Mouse (Mus musculus): ENCODE data around the gene Tex19.1. TPM values are rescaled to one million over a fixed set of nuclear protein-coding genes. Genes with fewer than 3 reads are reported as not detected.

Tex19.1 gene
- total RNA-seq, 4 experiments from 2014 or later = not detected

DNA sequence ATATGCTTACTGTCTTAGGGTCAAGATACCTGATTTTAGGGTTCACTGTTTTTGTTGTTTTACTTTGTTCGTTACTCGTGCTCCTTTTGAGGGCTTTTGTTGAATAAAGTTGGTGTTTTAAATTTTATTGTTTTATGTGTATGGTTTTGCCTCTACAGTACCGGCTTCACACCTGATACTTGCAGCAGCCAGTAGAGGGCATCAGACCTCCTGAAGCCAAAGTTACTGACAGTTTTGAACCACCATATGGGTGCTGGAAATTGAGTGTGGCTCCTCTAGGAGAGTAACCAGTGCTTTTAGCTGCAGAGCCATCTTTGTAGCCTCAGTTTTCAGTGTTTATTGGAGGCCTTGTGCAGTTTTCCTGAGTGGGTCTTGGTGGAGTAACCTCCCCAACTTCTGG lies 2.2 kb downstream of the Tex19.1 start:
- DNase-seq = no peak

DNA sequence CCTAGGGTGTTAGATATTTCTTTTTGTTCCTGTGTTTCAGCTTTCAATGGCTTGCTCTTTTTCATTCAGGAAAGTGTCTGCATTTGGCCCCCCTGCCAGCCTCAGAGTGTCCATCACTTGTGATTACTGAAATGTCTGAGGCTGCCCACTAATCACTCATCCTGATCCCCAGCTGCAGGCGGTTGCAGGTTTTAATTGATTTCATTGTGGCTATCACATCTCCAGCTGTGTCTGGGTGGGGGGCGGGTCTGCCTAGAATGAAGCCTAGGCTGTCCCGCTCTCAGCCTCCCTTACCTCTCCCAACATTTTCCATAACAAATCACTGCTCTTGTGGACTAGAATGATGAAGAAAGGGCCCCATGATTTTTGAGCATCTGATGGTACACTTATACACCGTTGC lies 8.3 kb downstream of the Tex19.1 start:
- no peak for DNase-seq

DNA sequence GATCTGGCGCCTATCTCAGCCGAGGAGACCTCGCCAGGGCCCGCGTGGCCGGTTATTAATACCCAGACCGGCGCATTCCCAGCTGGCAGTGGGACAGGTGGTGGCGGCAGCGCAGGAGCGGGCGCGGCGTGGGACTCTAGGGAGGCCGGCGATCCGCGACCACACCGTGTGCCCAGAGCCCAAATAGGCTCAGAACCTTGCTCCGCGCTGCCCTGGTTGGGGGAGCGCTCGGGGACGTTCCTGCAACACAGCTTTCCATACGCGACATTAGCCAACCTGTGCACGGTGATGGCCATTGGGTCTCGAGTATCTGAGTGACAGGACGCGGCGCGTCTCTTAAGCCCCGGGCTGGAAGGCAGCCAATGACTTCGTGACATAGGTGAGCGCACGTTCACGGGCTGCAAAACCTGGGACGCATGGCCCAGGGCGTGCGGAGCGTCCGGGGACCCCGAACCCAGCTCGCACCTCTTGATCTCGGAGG lies 10.5 kb downstream of the Tex19.1 start:
- DNase-seq = no peak

DNA sequence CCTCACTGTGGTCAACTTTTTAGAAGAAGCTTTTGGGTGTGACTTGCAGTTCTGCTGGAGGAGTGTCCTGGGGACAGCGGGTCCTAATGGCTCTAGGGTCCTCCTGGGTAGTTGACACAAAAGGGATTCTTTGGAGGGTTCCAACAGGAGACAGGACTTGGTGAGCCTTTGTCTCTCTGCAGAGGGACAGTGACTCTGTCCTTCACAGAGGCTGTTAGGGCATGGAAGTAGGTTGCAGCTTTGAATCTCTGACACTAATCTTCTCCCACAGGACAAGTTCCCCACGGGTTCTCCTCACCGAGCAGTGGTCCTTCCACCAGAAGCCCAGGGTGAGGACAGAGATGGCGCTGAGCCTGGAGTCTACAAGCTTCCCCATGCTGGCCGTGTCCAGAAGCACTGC lies 14.0 kb downstream of the Tex19.1 start, which contains the start of gene Uts2r:
TSS of gene Uts2r (plus strand) at position 301 of the 400 bp plus-strand sequence.
- DNase-seq = no peak

DNA sequence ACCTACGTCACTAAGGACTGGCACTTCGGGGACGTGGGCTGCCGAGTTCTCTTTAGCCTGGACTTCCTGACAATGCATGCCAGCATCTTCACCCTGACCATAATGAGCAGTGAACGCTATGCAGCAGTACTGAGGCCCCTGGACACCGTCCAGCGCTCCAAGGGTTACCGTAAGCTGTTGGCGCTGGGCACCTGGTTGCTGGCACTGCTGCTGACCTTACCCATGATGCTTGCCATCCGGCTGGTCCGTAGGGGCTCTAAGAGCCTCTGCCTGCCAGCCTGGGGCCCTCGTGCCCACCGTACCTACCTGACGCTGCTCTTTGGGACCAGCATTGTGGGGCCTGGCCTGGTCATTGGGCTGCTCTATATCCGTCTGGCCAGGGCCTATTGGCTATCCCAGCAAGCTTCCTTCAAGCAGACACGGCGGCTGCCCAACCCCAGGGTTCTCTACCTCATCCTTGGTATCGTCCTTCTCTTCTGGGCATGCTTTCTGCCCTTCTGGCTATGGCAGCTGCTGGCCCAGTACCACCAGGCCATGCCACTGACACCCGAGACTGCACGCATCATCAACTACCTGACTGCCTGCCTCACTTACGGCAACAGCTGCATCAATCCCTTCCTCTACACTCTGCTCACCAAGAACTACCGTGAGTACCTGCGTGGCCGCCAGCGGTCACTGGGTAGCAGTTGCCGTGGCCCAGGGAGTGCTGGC lies 14.8 kb downstream of the Tex19.1 start:
- no peak for DNase-seq

DNA sequence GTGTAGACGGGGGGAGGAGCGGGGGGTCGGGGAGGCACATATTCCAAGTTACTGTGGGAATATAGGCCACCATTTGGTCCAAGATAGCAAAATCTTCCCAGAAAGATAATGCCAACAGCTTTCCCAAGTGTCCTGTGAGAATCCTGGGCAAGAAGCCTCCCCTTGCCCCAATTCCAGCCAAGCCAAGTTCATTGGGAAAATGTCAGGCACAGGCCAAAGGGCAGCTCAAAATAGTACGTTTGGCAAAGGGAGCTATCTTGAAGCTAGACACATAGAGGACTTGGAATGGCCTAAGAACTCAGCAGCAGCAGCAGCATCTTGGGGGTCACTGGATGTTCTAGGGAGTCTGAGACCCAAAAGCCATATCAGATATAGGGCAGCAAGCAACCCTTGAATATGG lies 17.8 kb downstream of the Tex19.1 start:
- DNase-seq = no peak

DNA sequence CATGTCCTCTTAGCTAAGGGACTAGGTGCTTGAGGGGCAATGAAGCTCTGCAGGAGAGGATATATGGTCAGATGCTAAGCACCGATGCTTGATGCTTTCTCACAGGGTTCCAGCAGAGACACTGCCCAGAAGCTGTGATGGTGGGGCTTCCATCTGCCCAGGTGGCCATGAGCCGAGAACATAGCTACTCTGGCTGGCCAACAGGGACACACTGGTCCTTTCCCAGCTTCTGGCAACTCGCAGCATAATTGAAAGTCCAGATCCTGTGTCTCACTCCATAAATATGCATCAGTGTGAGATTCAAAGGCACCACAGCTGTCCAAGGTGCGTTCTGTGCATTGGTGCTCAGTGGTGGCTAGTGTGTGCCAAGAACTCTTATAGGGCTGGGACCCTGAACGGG lies 27.3 kb downstream of the Tex19.1 start:
- DNase-seq = no peak

DNA sequence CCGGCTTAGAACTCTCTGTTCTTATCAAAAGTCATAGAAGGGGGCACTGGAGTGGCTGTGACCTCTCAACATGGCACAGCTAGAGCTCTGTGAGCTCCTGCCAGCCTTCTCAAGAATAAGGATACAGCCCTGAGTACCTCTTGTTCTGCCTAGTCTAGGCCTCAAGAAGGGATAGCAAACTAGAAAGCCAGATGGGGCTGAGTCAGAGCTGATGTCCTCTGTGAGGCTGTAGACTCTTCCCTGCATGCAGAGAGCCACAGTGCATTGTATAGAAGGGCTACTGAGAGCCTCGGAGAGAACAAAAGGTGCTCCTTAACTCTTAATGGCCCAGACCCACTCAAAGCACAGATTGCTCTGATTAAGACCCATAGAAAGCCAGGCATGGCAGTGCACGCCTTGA lies 28.3 kb downstream of the Tex19.1 start:
- no peak for DNase-seq

DNA sequence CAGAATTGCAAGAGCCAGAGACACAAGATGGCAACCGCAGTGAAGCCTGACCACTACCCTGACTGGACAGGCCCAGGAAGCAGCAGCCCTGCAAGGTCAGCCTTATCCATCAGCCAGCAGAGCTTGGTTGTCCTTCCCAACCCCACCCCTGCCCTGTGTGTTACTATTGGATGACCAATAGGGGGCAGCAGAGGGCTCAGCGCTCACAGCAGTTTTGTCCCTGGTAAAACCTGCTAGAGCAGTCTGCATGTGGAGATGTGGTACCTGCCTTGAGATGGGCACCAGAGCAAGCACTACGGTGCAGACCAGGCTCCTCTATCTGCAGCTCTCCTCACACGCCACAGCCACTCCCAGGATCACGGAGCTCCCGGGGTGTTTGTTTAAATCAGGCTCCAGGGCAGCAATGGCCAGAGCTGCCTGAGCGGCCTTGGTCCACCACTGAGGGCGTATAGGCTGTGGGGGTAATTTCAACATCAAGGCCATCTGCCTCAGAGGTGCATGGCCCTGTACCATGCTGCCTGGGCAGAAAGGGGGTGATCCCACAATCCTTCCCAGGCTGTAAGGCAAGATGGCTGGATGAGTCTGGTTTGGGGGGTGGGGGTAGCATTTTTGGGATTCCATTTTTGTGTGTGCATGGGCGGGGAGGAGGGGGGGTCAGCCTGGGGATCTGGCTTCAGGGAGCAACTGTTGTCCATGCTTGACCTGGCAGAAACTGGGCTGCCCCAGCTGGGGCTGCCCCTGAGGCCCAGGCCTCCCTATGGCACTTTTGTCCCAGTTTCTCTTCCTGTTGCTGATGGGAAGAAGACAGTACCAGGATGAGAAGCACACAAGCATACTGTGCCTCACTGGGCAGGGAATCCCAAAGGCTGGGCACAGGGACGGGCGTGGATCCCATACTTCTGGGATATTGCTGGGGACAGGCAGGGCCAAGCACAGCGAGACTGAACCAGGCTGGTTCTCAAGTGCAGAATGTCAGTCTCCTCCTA lies 30.6 kb downstream of the Tex19.1 start:
- peak; percentile 38 for DNase-seq

DNA sequence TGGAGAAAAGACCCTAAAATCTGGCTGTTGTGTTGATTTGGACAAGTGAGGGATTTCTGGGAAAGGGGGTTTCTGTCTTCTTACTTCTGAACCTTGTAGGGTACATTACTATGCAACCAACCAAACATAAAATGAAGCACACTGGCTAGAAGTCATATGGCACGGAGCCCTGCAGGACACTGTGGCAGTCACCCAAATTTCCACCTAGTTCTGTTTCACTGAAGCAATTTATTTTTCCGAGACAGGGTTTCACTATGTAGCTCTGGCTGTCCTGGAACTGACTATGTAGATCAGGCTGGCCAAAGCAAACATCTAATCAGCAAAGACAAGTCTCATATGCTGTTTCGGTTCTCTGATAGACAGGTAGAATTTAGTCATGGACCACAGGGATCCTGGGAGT lies 43.7 kb downstream of the Tex19.1 start:
- DNase-seq = no peak

DNA sequence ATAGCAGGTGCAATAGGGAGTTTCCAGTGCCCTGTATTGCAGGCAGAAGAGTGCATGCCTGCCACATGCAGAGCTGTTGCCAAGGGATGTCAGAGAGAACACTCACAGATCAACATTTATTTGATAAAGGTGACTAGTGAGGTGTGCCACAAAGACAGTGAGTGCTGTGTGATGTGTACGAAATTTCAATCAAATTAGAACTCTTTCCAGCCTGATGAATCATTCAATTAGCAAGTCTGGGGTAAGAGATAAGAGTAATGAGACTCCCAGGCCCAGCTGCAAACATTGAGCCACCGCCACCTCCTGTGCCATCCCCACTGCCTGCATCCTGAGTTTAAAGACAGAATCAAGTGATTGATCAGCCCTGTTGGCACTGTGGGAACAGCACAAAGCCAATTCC lies 46.8 kb downstream of the Tex19.1 start:
- no peak for DNase-seq

DNA sequence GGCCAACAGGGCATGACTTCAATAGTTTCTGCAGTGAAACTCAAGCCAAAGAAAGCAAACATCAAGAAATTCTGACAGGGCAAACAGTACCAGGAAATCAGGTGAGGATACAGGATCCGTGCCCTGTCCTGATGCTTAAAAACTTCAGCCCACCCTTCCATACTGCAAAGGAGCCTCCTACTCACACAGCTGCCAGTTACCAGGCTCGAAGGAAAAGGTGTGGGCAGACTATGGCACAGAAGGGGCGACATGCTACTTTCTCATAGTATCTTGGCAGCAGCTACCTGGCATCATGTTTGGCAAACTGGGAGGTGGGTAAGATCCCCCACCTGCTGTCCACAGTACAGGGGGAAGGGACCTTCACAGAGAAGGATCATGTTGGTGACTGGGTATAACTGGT lies 47.5 kb downstream of the Tex19.1 start:
- no peak for DNase-seq

Other genes with a start within 250 kb of the Tex19.1 start
- 10 to 100 TPM in 3 of 4 experiments, 1 to 10 TPM in 1; 9.9 to 24.5 (median 15.1) TPM for gene Ccdc57, start 213.3 kb upstream of the Tex19.1 start, total RNA-seq (2022)
- gene Slc16a3, start 197.7 kb upstream of the Tex19.1 start, total RNA-seq (2022) = 1 to 10 TPM in 3 of 4 experiments, under 1 TPM in 1; 0.55 to 1.7 (median 1.5) TPM
- 100 to 1,000 TPM; 117 to 145 (median 136) TPM for gene Csnk1d, start 154.8 kb upstream of the Tex19.1 start, total RNA-seq (2022)
- gene Cd7, start 106.7 kb upstream of the Tex19.1 start, total RNA-seq (2022) = 1 to 10 TPM in 1 of 4 experiments, under 1 TPM in 3; 0.56 to 1.0 (median 0.74) TPM
- gene Sectm1b, start 82.6 kb upstream of the Tex19.1 start, total RNA-seq (2022) = not detected
- under 1 TPM in 2 of 4 experiments, not detected in 2; 0.21 to 0.46 TPM for gene Sectm1a, start 64.9 kb upstream of the Tex19.1 start, total RNA-seq (2022)
- not detected for gene Tex19.2, start 27.5 kb upstream of the Tex19.1 start, total RNA-seq (2022)
- not detected for gene Uts2r, start 14.1 kb downstream of the Tex19.1 start, total RNA-seq (2022)
- 10 to 100 TPM; 12.5 to 24.4 (median 17.6) TPM for gene Hexdc, start 58.3 kb downstream of the Tex19.1 start, total RNA-seq (2022)
- 10 to 100 TPM; 26.0 to 29.3 (median 27.9) TPM for gene Ogfod3, start 58.6 kb downstream of the Tex19.1 start, total RNA-seq (2022)
- gene Cybc1, start 83.2 kb downstream of the Tex19.1 start, total RNA-seq (2022) = 10 to 100 TPM; 24.8 to 31.1 (median 29.1) TPM
- gene Narf, start 91.1 kb downstream of the Tex19.1 start, total RNA-seq (2022) = 10 to 100 TPM; 20.4 to 24.7 (median 23.1) TPM
- 10 to 100 TPM; 32.8 to 44.0 (median 41.8) TPM for gene Foxk2, start 113.8 kb downstream of the Tex19.1 start, total RNA-seq (2022)
- 10 to 100 TPM; 53.6 to 63.4 (median 58.4) TPM for gene Wdr45b, start 208.3 kb downstream of the Tex19.1 start, total RNA-seq (2022)
- gene Rab40b, start 242.1 kb downstream of the Tex19.1 start, total RNA-seq (2022) = 1 to 10 TPM; 7.6 to 9.6 (median 8.6) TPM

Data from adrenal gland, adult 8-10 months (tissue).